Mouse (Mus musculus) testis, adult 2 months (tissue): ENCODE data around the gene Omg. TPM values are rescaled to one million over a fixed set of nuclear protein-coding genes. Genes with fewer than 3 reads are reported as not detected.

Experiments
- H3K27ac ChIP-seq: fragments of 200-500 bp; 2 replicates; pipeline ENCODE4 v1.5.1; 2012; ENCODE audit warnings: low read depth, low read length; ENCODE audit not compliant: control insufficient read depth, insufficient read depth
- H3K27me3 ChIP-seq: fragments of 200-500 bp; 2 replicates; pipeline ENCODE4 v1.6.1; 2012; ENCODE audit warnings: mild to moderate bottlenecking, low read length, moderate library complexity; ENCODE audit not compliant: control insufficient read depth, insufficient read depth
- H3K36me3 ChIP-seq: fragments of 200-500 bp; 2 replicates; pipeline ENCODE4 v1.6.1; 2012; ENCODE audit warnings: mild to moderate bottlenecking, low read length; ENCODE audit not compliant: control insufficient read depth, insufficient read depth
- H3K4me1 ChIP-seq: fragments of 200-500 bp; 2 replicates; pipeline ENCODE4 v1.6.1; 2012; ENCODE audit warnings: low read length; ENCODE audit not compliant: control insufficient read depth, insufficient read depth
- H3K4me3 ChIP-seq: fragments of 200-500 bp; 2 replicates; pipeline ENCODE4 v1.5.1; 2012; ENCODE audit warnings: low read depth, mild to moderate bottlenecking, low read length, moderate library complexity, mixed read lengths; ENCODE audit not compliant: control insufficient read depth
- CTCF ChIP-seq: fragments of 200-500 bp; IDR thresholded peaks from 2 replicates; pipeline ENCODE4 v1.5.1; 2012; ENCODE audit warnings: low read depth, mild to moderate bottlenecking, inconsistent platforms, low read length, moderate library complexity; ENCODE audit not compliant: control insufficient read depth, insufficient read depth, insufficient replicate concordance
- POLR2A ChIP-seq: fragments of 200-500 bp; IDR thresholded peaks from 2 replicates; pipeline ENCODE4 v1.6.1; 2012; ENCODE audit warnings: low read depth, mild to moderate bottlenecking, inconsistent platforms, low read length, moderate library complexity; ENCODE audit not compliant: control insufficient read depth
- polyA plus RNA-seq: library from polyadenylated mRNA; depleted of rRNA; stranded (reverse); fragments of >200 nt; gene quantifications from 2 replicates; pipeline ENCODE4 v1.2.3, GENCODE M21; 2012

Omg gene
- polyA plus RNA-seq, 1 experiment: not detected

- TF ChIP-seq POLR2A: no peak
- no peak for TF ChIP-seq CTCF
- Histone ChIP-seq H3K36me3 (no peaks in the 10 kb centered on the region), H3K4me3 (no peak overlapping the region), H3K27ac (no peak overlapping the region), H3K27me3 (no peaks in the 10 kb centered on the region), H3K4me1 (no peaks in the 10 kb centered on the region)
Observed at GRCm38 (mm10) chr11:79515331-79515730, 11.4 kb upstream of the Omg start.

- H3K4me3 ChIP-seq: no peak overlapping the region
- H3K4me1 ChIP-seq: no peaks in the 10 kb centered on the region
- TF ChIP-seq POLR2A (no peak), CTCF (no peak)
- H3K27me3 ChIP-seq: no peaks in the 10 kb centered on the region
- no peaks in the 10 kb centered on the region for H3K36me3 ChIP-seq
- no peak overlapping the region for H3K27ac ChIP-seq
Observed at GRCm38 (mm10) chr11:79511970-79512369, 8.1 kb upstream of the Omg start.

- Histone ChIP-seq H3K36me3 (no peaks in the 10 kb centered on the region), H3K27ac (no peak overlapping the region), H3K4me3 (no peak overlapping the region), H3K4me1 (no peaks in the 10 kb centered on the region), H3K27me3 (no peaks in the 10 kb centered on the region)
- TF ChIP-seq POLR2A (no peak), CTCF (no peak)
Observed at GRCm38 (mm10) chr11:79504506-79504905, 622 bp upstream of the Omg start.

- Histone ChIP-seq H3K4me3 (no peak overlapping the region), H3K27ac (no peak overlapping the region), H3K36me3 (no peaks in the 10 kb centered on the region), H3K27me3 (no peaks in the 10 kb centered on the region), H3K4me1 (no peaks in the 10 kb centered on the region)
- TF ChIP-seq CTCF: no peak
- TF ChIP-seq POLR2A: no peak
Observed at GRCm38 (mm10) chr11:79502917-79503316, 967 bp downstream of the Omg start.

GRCm38 (mm10) chr11:79494976-79495800, 8.7 kb downstream of the Omg start:
- no peaks in the 10 kb centered on the region for H3K36me3 ChIP-seq
- no peak overlapping the region for H3K27ac ChIP-seq

GRCm38 (mm10) chr11:79484721-79485120, 19.2 kb downstream of the Omg start:
- Histone ChIP-seq H3K27me3 (no peaks in the 10 kb centered on the region), H3K4me1 (no peaks in the 10 kb centered on the region), H3K4me3 (no peak overlapping the region), H3K27ac (no peak overlapping the region), H3K36me3 (no peaks in the 10 kb centered on the region; the same call in 1 of the 2 replicates)
- TF ChIP-seq CTCF (no peak), POLR2A (no peak)

More at GRCm38 (mm10) chr11:79494976-79495800, 8.7 kb downstream of the Omg start:
- TF ChIP-seq POLR2A (no peak), CTCF (no peak)
- Histone ChIP-seq H3K4me1 (no peaks in the 10 kb centered on the region), H3K27me3 (no peaks in the 10 kb centered on the region), H3K4me3 (no peak overlapping the region)

GRCm38 (mm10) chr11:79483876-79484528, 19.9 kb downstream of the Omg start:
- TF ChIP-seq CTCF: no peak
- no peak for TF ChIP-seq POLR2A
- Histone ChIP-seq H3K4me3 (no peak overlapping the region), H3K4me1 (no peaks in the 10 kb centered on the region), H3K36me3 (no peaks in the 10 kb centered on the region; the same call in 1 of the 2 replicates), H3K27ac (no peak overlapping the region), H3K27me3 (no peaks in the 10 kb centered on the region)
